Mouse (Mus musculus): ENCODE results near the gene Vma21.

GRCm38 (mm10) chrX:71767909-71768308 lies 47.8 kb upstream of the Vma21 start:
- no peak for TF ChIP-seq EP300 (IDR thresholded peaks at IDR 0.05; ENCODE audit: low read length)
- TF ChIP-seq TCF12 (IDR thresholded peaks at IDR 0.05; ENCODE audit: low read depth, low read length) = no peak
- no peak for TF ChIP-seq CTCF (conservative IDR thresholded peaks at IDR 0.05 in 1 of 2, IDR thresholded peaks at IDR 0.05 in 1 of 2; ENCODE audit: low read depth in 2 of 2, low read length in 2 of 2)
- no peak for TF ChIP-seq NRF1 (IDR thresholded peaks at IDR 0.05; ENCODE audit: low read depth, low read length)
- no peak for TF ChIP-seq MAX (IDR thresholded peaks at IDR 0.05; ENCODE audit: low read length)
